12 mouse cellular contexts compared by ENCODE assay signal in the genomic region with DNA sequence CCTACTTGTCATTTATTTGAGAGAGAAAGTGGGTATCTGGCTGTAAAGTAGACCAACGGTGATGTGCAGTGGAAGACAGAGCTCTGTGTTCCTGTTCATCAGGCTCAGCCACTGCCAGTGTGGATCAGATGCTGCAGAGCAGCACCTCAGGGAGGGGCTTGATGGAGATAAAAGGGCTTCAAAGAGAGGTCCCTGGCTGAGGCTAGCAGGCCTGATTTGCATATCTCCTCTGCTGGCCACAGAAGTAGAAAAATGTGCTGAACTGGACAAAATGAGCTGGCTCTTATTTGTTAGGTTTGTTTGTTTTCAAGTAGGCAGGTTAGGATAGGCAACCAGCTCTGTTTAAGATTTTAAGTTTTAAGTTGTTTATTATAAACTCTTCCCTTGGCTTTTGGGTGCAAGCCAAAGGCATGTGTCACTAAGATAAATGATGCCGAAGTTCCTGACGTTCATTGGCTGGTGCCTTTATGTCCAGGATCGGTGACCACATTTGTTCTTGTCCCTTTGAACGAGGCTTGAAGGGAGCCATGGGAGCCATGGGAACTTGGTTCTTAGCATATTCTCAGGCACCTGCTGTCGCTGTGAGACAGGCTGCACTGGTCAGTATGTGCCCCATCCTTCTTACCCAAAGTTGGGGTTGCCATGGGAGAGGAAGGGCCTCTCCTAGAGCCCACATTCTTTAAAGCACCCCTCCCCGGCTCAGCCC.
DNase-seq lines count a peak whose midpoint lies in the region; ATAC-seq lines count a peak whose summit lies in the region.
"Had no signal": no experiment of that assay in that cellular context is flagged by ENCODE, and none has a peak within 500 bp of the region (broad histone marks: within the 10 kb centered on the region; RNA-seq: fewer than 3 reads in every experiment).

No protein-coding gene starts in this region.

- H3K4me1 ChIP-seq in lung, embryonic 16.5 days (replicated peaks; ENCODE audit: control insufficient read depth, insufficient read depth, low read length): no peaks in the 10 kb centered on the region
- H3K4me1 ChIP-seq in neural tube, embryonic 14.5 days (ENCODE audit: control insufficient read depth, insufficient read depth, low read length): peaks cover 43% of the 10 kb centered on the region
- H3K4me1 ChIP-seq: embryonic facial prominence, embryonic 12.5 days had no signal

- no peak overlapping the region for H3K27ac ChIP-seq in lung, embryonic 16.5 days (ENCODE audit: low read length)
- H3K27ac ChIP-seq in neural tube, embryonic 14.5 days (ENCODE audit: low read depth, low read length): peak overlapping the region; percentile 59
- H3K27ac ChIP-seq: embryonic facial prominence, embryonic 12.5 days; liver, embryonic 14.5 days had no signal

- WGBS in lung, embryonic 16.5 days: 24% methylated on average over 7 of the region's 7 CpGs
- 10% methylated on average over 7 of the region's 7 CpGs for WGBS in neural tube, embryonic 14.5 days

- ATAC-seq in lung, embryonic 16.5 days (ENCODE audit: low read depth): peak; percentile 54; the same call in 1 of the 2 replicates
- 0 out of 2 replicates have a peak, but pooled peaks have one; percentile 43 for ATAC-seq in erythroblast, adult 5-6 weeks (replicated peaks; ENCODE audit: low FRiP score, poor library complexity, severe bottlenecking)
- ATAC-seq in neural tube, embryonic 14.5 days (ENCODE audit: low read depth): peak; percentile 87

- no peak overlapping the region for H3K4me3 ChIP-seq in lung, embryonic 16.5 days (ENCODE audit: low read length)
- H3K4me3 ChIP-seq in neural tube, embryonic 14.5 days (ENCODE audit: low read depth, low read length): no peak overlapping the region
- H3K4me3 ChIP-seq: embryonic facial prominence, embryonic 12.5 days; heart, embryonic 13.5 days had no signal

- no peak overlapping the region for H3K9ac ChIP-seq in lung, embryonic 16.5 days (ENCODE audit: low read length)
- no peak overlapping the region for H3K9ac ChIP-seq in neural tube, embryonic 14.5 days (replicated peaks; ENCODE audit: low read depth, low read length)
- H3K9ac ChIP-seq: embryonic facial prominence, embryonic 12.5 days; heart, embryonic 13.5 days; liver, embryonic 14.5 days had no signal

- no peaks in the 10 kb centered on the region for H3K27me3 ChIP-seq in lung, embryonic 16.5 days (ENCODE audit: control insufficient read depth, insufficient read depth, low read depth, low read length)
- H3K27me3 ChIP-seq in neural tube, embryonic 14.5 days (ENCODE audit: control insufficient read depth, insufficient read depth, low read length): no peaks in the 10 kb centered on the region
- H3K27me3 ChIP-seq: embryonic facial prominence, embryonic 12.5 days; heart, embryonic 13.5 days had no signal

- H3K9me3 ChIP-seq in lung, embryonic 16.5 days (ENCODE audit: control insufficient read depth, low read length): no peaks in the 10 kb centered on the region
- no peaks in the 10 kb centered on the region for H3K9me3 ChIP-seq in neural tube, embryonic 14.5 days (ENCODE audit: control insufficient read depth, low read length)
- H3K9me3 ChIP-seq: embryonic facial prominence, embryonic 12.5 days; heart, embryonic 13.5 days had no signal

- no peaks in the 10 kb centered on the region for H3K36me3 ChIP-seq in lung, embryonic 16.5 days (ENCODE audit: control insufficient read depth, insufficient read depth, low read length)
- no peaks in the 10 kb centered on the region for H3K36me3 ChIP-seq in neural tube, embryonic 14.5 days (ENCODE audit: control insufficient read depth, insufficient read depth, low read length)
- H3K36me3 ChIP-seq: embryonic facial prominence, embryonic 12.5 days had no signal

- H3K4me2 ChIP-seq in lung, embryonic 16.5 days (ENCODE audit: low read depth, low read length): no peak overlapping the region
- H3K4me2 ChIP-seq in neural tube, embryonic 14.5 days (ENCODE audit: low read depth, low read length): no peak overlapping the region
- H3K4me2 ChIP-seq: embryonic facial prominence, embryonic 12.5 days; heart, embryonic 13.5 days had no signal

- DNase-seq in lung, postnatal 14 days: no peak
- peak; percentile 54 for DNase-seq in kidney, postnatal 14 days
- DNase-seq in cerebellum, adult 9-11 months: no peak
- DNase-seq in B cell, adult 2 months: no peak
- no peak for DNase-seq in right cerebral cortex, postnatal 4 days
- DNase-seq: right cerebral cortex, adult 18-20 months had no signal
